Mouse (Mus musculus) bone marrow macrophage, adult 2 months (primary cell): Measurements from ENCODE around the gene Aqp1. TPM values are rescaled to one million over a fixed set of nuclear protein-coding genes. Genes with fewer than 3 reads are reported as not detected.

Source experiments
- H3K27ac ChIP-seq: 2 replicates; pipeline ENCODE4 v1.5.1; 2012; ENCODE audit warnings: low read depth, low read length; ENCODE audit not compliant: insufficient read depth
- H3K4me1 ChIP-seq: 2 replicates; pipeline ENCODE4 v1.6.1; 2012; ENCODE audit warnings: low read length; ENCODE audit not compliant: control insufficient read depth, insufficient read depth
- H3K4me3 ChIP-seq: 2 replicates; pipeline ENCODE4 v1.5.1; 2012; ENCODE audit warnings: mild to moderate bottlenecking, low read length, moderate library complexity; ENCODE audit not compliant: insufficient read depth
- CTCF ChIP-seq: IDR thresholded peaks from 2 replicates; pipeline ENCODE4 v1.5.1; 2012; ENCODE audit warnings: low read depth, mild to moderate bottlenecking, low read length, moderate library complexity
- POLR2A ChIP-seq: IDR thresholded peaks from 2 replicates; pipeline ENCODE4 v1.6.1; 2012; ENCODE audit warnings: mild to moderate bottlenecking, low read depth, low read length, borderline replicate concordance
- polyA plus RNA-seq: library from polyadenylated mRNA; stranded (reverse); fragments of >200 nt; gene quantifications from 2 replicates; pipeline ENCODE4 v1.2.4, GENCODE M21; 2012; ENCODE audit not compliant: missing spikeins, insufficient read depth, insufficient read length

Gene Aqp1
- polyA plus RNA-seq, 1 experiment: not detected

- H3K4me3 ChIP-seq: no peak overlapping the region
- no peak for TF ChIP-seq CTCF
- no peak for TF ChIP-seq POLR2A
- H3K4me1 ChIP-seq: no peaks in the 10 kb centered on the region
- H3K27ac ChIP-seq: no peak overlapping the region
Measured at GRCm38 (mm10) chr6:55394854-55395253, 58.6 kb downstream of the Aqp1 start.

GRCm38 (mm10) chr6:55396176-55396575 lies 59.9 kb downstream of the Aqp1 start:
- Histone ChIP-seq H3K27ac (no peak overlapping the region), H3K4me1 (no peaks in the 10 kb centered on the region)
- TF ChIP-seq POLR2A (no peak), CTCF (no peak)

GRCm38 (mm10) chr6:55396622-55397041 lies 60.4 kb downstream of the Aqp1 start:
- Histone ChIP-seq H3K4me3 (no peak overlapping the region), H3K4me1 (no peaks in the 10 kb centered on the region), H3K27ac (no peak overlapping the region)
- TF ChIP-seq POLR2A (no peak), CTCF (no peak)

More at GRCm38 (mm10) chr6:55396176-55396575, 59.9 kb downstream of the Aqp1 start:
- no peak overlapping the region for H3K4me3 ChIP-seq

Other genes with a start within 250 kb of the Aqp1 start
- gene Crhr2, start 203.4 kb upstream of the Aqp1 start, polyA plus RNA-seq: not detected in 2 replicates
- gene Inmt, start 161.4 kb upstream of the Aqp1 start, polyA plus RNA-seq: not detected in 2 replicates
- gene Mindy4, start 133.0 kb upstream of the Aqp1 start, polyA plus RNA-seq: 1.6 and 3.2 TPM in 2 replicates
- not detected in 2 replicates for gene Ghrhr, start 39.9 kb downstream of the Aqp1 start, polyA plus RNA-seq
- gene Adcyap1r1, start 115.5 kb downstream of the Aqp1 start, polyA plus RNA-seq: not detected in 2 replicates